Mouse (Mus musculus) heart, embryonic 11.5 days (tissue): ENCODE measurements around the gene Cacna2d3. TPM values are rescaled to one million over a fixed set of nuclear protein-coding genes. Genes with fewer than 3 reads are reported as not detected.

Experiments used
- ATAC-seq: fragments of 200-750 bp; cut with Nextera tagmentation; replicated peaks from 2 replicates; pipeline ENCODE4 v1.8.0; 2017; ENCODE audit warnings: moderate library complexity; ENCODE audit not compliant: insufficient number of reproducible peaks, low FRiP score, low TSS enrichment
- H3K27ac ChIP-seq: fragments of 300-500 bp; sonication (generic); 2 replicates; pipeline ENCODE4 v1.5.1; 2014; ENCODE audit warnings: mild to moderate bottlenecking, low read depth, low read length
- H3K27me3 ChIP-seq: fragments of 300-500 bp; sonication (generic); 2 replicates; pipeline ENCODE4 v1.6.1; 2014; ENCODE audit warnings: mild to moderate bottlenecking, low read length, mixed read lengths; ENCODE audit not compliant: control insufficient read depth, insufficient read depth
- H3K36me3 ChIP-seq: fragments of 300-500 bp; sonication (generic); 2 replicates; pipeline ENCODE4 v1.6.1; 2014; ENCODE audit warnings: mild to moderate bottlenecking, low read length, moderate library complexity, mixed read lengths; ENCODE audit not compliant: control insufficient read depth, insufficient read depth
- H3K4me1 ChIP-seq: fragments of 300-500 bp; sonication (generic); 2 replicates; pipeline ENCODE4 v1.6.1; 2014; ENCODE audit warnings: low read length; ENCODE audit not compliant: control insufficient read depth, insufficient read depth
- H3K4me2 ChIP-seq: fragments of 300-500 bp; sonication (generic); 2 replicates; pipeline ENCODE4 v1.6.1; 2014; ENCODE audit warnings: mild to moderate bottlenecking, moderate library complexity
- H3K4me3 ChIP-seq: fragments of 300-500 bp; sonication (generic); 2 replicates; pipeline ENCODE4 v1.5.1; 2014; ENCODE audit warnings: low read depth, low read length
- H3K9ac ChIP-seq: fragments of 300-500 bp; sonication (generic); 2 replicates; pipeline ENCODE4 v1.6.1; 2014; ENCODE audit warnings: mild to moderate bottlenecking, low read depth, low read length, moderate library complexity
- H3K9me3 ChIP-seq: fragments of 300-500 bp; sonication (generic); replicated peaks from 2 replicates; pipeline ENCODE4 v1.6.1; 2016; ENCODE audit warnings: low read length; ENCODE audit not compliant: control insufficient read depth
- WGBS: fragments of 180-500 bp; shearing (Covaris S2); extraction: QIAGEN DNeasy Blood & Tissue Kit; methylation state at CpG from one replicate; pipeline ENCODE4 v1.1.7; 2014; ENCODE audit not compliant: insufficient replicate concordance; 5-methylcytosine and 5-hydroxymethylcytosine counted together
- polyA plus RNA-seq: library from polyadenylated mRNA; unstranded; fragments of >200 nt; fragmentation: Nextera tagmentation; extraction: Ambion mirVana; gene quantifications from 2 replicates; pipeline ENCODE4 v1.2.1, GENCODE M21; 2014

Gene Cacna2d3
- polyA plus RNA-seq, 1 experiment from 2014 or later: 2.6 TPM

DNA sequence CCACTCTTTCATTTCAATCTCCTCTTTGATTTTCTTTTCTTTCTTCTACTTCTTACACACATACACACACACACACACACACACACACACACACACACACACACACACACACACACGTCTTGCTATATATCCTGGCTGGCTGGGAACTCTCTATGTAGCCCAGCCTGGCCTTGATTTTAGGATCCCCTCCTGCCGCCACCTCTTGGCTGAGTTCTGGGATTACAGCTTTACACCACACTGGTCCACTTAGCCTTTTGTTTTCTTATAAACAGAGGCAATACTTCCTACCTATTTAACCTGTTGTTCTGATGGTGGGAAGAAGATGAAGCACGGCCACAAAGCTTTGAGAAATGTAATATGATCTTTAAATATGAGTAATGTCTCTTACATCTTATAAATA is 741.2 kb downstream of the Cacna2d3 start:
- 40% methylated on average over 3 of the region's 3 CpGs for WGBS
- H3K9me3 ChIP-seq: no peaks in the 10 kb centered on the region
- ATAC-seq: no peak

DNA sequence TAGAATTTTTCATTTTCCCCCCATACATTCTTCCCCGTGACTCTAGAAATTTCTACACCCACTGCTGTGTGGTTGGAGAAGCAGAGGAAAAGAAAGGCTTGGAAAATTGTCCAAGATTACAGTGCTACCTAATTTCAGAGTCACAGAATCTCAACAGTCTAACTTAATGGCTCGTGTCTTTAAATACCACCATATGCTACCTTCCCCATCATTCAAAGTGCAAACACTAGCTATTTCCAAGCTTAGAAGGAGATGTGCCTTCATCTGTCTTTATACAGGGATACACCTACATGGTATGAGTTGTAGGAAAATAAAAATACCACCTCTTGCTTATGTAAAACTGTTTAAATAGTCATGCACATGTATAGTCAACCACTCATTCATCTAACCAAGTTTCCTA is 742.4 kb downstream of the Cacna2d3 start:
- 84% methylated on average over 2 of the region's 2 CpGs for WGBS
- ATAC-seq: no peak
- no peak overlapping the region for H3K9ac ChIP-seq

More for the DNA sequence above, 741.2 kb downstream of the Cacna2d3 start:
- Histone ChIP-seq H3K4me3 (no peak overlapping the region), H3K36me3 (no peaks in the 10 kb centered on the region), H3K27me3 (no peaks in the 10 kb centered on the region), H3K4me2 (no peak overlapping the region), H3K27ac (no peak overlapping the region), H3K4me1 (peaks cover 3% of the 10 kb centered on the region), H3K9ac (no peak overlapping the region)

DNA sequence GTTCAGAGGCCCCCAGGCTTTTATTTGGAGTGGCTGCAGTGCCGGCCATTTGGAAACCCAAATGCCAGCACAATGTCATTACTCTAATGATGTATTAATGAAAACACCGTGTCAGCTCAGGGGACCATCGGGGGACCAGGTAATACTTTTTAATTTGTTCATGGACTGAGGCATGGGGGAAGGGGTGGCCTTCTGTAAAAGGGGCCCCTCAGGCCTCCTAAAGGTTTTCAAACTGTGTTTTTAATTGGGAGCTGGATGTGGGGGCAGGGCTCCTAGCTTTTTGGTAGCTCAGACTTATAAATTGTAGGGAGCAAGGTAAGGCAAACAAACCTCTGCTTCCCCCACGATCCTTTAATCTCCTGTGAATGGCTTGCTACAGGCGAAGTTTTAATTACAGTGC is 749.0 kb downstream of the Cacna2d3 start:
- ATAC-seq: no peak
- H3K4me3 ChIP-seq: no peak overlapping the region
- H3K9me3 ChIP-seq: no peaks in the 10 kb centered on the region
- 52% methylated on average over 5 of the region's 5 CpGs for WGBS
- no peak overlapping the region for H3K27ac ChIP-seq
- H3K4me1 ChIP-seq: peaks cover 3% of the 10 kb centered on the region
- no peaks in the 10 kb centered on the region; the same call in 1 of the 2 replicates for H3K27me3 ChIP-seq
- no peak overlapping the region for H3K9ac ChIP-seq
- no peaks in the 10 kb centered on the region for H3K36me3 ChIP-seq
- no peak overlapping the region for H3K4me2 ChIP-seq

More for the DNA sequence above, 742.4 kb downstream of the Cacna2d3 start:
- Histone ChIP-seq H3K27me3 (no peaks in the 10 kb centered on the region), H3K4me3 (no peak overlapping the region), H3K4me2 (no peak overlapping the region), H3K36me3 (no peaks in the 10 kb centered on the region), H3K9me3 (no peaks in the 10 kb centered on the region), H3K4me1 (peaks cover 3% of the 10 kb centered on the region), H3K27ac (no peak overlapping the region)

DNA sequence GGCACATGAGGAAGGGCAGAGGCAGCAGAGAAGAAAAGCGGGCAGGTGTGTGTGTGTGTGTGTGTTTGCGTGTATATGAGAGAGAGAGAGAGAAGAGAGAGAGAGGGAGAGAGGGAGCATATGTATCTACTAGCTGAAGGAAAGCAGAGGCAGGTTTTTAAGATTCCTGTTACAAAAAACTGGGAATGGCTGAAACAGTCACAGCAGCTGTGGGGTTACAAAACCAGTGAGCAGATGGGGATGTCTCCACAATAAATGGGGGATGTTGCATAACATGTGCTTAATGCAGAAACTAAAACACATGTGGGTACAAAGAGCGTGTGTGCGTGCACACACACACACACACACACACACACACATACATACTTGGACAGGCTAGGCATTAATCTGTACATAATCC is 752.4 kb downstream of the Cacna2d3 start:
- Histone ChIP-seq H3K4me2 (no peak overlapping the region), H3K9ac (no peak overlapping the region), H3K4me1 (peaks cover 5% of the 10 kb centered on the region; the same call in 1 of the 2 replicates), H3K4me3 (no peak overlapping the region), H3K36me3 (no peaks in the 10 kb centered on the region), H3K27me3 (no peaks in the 10 kb centered on the region; the same call in 1 of the 2 replicates), H3K27ac (no peak overlapping the region), H3K9me3 (no peaks in the 10 kb centered on the region)
- no peak for ATAC-seq
- WGBS: 85% methylated on average over 4 of the region's 4 CpGs

DNA sequence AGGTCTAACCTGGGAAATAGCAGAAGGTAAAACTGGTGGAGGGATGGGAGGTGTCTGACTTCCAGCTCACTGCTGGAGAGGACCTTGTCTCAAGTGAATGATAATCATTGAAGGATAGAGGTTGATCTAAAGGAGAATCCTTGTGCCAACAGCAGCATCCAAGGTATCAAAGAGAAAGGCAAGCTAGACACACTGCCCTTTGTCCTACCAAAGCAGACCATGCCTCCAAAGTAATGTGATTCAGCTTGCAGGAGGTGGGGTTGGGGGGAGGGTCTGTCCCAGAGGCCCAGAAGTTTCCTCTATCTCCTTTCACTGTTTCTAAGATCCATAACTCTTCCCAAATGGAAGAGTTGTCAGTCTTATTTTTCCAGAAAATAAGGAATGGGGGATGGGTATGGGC is 754.8 kb downstream of the Cacna2d3 start:
- Histone ChIP-seq H3K27ac (no peak overlapping the region), H3K4me2 (no peak overlapping the region), H3K9me3 (no peaks in the 10 kb centered on the region), H3K4me1 (peaks cover 5% of the 10 kb centered on the region; the same call in 1 of the 2 replicates), H3K27me3 (no peaks in the 10 kb centered on the region), H3K36me3 (no peaks in the 10 kb centered on the region), H3K4me3 (no peak overlapping the region), H3K9ac (no peak overlapping the region)
- ATAC-seq: no peak

DNA sequence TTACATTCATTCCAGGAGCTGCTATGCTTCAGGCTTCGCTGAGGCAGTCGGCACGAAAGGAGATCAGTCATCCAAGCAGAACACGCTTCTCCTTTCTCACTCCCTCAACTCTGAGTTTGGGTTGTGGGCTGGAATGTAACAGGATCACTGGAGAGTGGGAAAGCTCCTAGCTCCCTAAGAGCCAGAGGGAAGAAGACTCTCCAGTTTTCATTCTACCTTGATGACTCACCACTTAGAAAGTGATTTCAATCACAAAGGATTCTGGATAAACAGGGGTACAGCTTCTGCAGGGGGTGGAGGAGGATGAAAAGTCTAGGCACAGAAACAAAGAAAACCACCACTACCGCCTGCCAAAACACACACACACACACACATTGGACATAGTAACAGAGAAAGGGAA is 760.3 kb downstream of the Cacna2d3 start:
- WGBS: 72% methylated on average over 5 of the region's 5 CpGs
- Histone ChIP-seq H3K4me3 (no peak overlapping the region), H3K27ac (no peak overlapping the region), H3K9ac (no peak overlapping the region), H3K27me3 (no peaks in the 10 kb centered on the region), H3K9me3 (no peaks in the 10 kb centered on the region), H3K4me1 (peaks cover 13% of the 10 kb centered on the region), H3K36me3 (no peaks in the 10 kb centered on the region), H3K4me2 (no peak overlapping the region)
- ATAC-seq: no peak

DNA sequence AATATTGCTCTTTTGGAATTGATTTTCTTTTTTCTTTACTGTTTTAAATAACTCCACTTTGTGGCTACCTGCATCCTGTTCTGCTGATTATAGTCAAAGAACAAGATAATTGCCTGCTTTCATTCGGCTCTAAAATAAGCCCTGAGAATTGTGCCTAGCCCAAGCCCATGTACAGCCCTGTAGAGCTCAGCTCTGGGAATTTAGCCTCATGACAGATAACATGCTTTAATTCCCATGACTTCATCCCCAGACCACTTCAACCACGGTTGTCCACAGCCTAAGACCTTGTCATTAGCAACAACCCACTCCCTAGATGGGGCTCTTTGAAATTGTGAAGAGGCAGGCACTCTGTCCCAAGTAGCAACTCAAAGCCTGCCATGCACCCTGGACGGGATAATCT is 762.6 kb downstream of the Cacna2d3 start:
- ATAC-seq: peak; percentile 76; the same call in 1 of the 2 replicates
- H3K9me3 ChIP-seq: no peaks in the 10 kb centered on the region
- no peaks in the 10 kb centered on the region for H3K27me3 ChIP-seq
- H3K4me1 ChIP-seq: peaks cover 11% of the 10 kb centered on the region
- H3K27ac ChIP-seq: peak overlapping the region; percentile 37; the same call in 1 of the 2 replicates
- H3K9ac ChIP-seq: no peak overlapping the region
- peak overlapping the region; percentile 7; the same call in 1 of the 2 replicates for H3K4me2 ChIP-seq
- no peak overlapping the region for H3K4me3 ChIP-seq
- WGBS: 26% methylated on average over 3 of the region's 3 CpGs
- H3K36me3 ChIP-seq: no peaks in the 10 kb centered on the region

DNA sequence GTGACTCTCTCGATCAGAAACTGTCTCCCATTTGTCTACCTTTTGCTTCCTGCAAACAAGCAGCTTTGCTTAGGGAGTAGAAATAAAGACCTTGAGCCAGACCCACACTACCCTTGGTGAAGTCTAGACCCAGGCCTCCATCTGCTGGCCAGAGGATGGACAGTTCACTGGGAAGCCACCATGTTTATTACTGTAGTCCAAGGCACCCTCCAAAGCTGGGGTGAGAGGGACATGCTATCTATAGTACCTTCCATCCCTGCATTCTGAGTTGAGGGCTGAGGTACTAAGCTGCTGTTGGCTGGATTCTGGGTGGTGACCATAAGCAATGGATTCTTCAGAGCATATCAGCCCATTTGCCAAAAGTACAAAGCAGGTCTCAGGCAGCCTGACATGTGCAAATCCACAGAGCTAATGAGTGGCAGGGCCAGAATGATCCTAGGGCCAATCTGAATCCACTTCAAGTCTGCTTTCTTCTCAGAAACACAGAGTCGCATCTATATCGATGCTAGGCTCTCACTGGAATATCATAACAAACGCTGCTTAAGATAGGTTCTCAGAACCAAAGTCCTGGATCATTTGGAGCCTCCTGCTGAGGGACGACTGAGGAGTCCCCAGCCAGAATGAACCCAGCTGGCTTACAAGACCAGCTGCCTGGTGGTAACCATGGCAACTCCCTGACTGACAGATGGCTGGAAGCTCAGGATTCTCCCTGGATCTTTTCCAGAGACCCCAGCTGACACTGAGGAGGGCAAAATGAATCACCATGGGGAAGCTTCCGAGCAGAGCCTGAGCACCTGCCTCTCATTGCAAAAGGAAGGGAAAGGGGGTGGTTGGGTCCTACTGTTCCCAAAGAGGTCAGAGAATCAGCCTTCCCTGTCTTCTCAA is 763.3 kb downstream of the Cacna2d3 start:
- 26% methylated on average over 6 of the region's 6 CpGs for WGBS
- no peaks in the 10 kb centered on the region for H3K36me3 ChIP-seq
- H3K4me1 ChIP-seq: peaks cover 14% of the 10 kb centered on the region
- peak overlapping the region; percentile 37; the same call in 1 of the 2 replicates for H3K27ac ChIP-seq
- H3K4me2 ChIP-seq: peak overlapping the region; percentile 7; the same call in 1 of the 2 replicates
- no peak overlapping the region for H3K9ac ChIP-seq
- H3K27me3 ChIP-seq: no peaks in the 10 kb centered on the region
- H3K4me3 ChIP-seq: no peak overlapping the region
- H3K9me3 ChIP-seq: no peaks in the 10 kb centered on the region
- no peak for ATAC-seq

DNA sequence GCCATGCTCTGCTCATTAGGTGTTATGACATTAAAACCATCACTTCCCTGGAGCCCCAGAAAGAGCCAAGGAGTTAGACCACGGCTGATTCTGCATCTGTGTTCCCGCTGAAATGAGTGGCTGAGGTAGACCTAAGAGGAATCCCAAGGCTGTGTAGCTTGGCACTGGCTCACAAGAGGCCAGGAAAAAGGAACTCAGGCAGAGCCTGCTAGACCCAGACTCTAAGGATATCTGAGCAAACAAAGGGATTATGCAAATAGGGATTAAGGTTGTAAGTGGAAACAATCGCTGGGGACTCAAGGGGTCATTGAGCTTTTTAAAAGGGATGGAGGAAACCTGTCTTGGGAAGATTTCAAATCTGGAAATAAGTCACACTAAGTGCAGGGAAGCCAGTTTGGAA is 766.5 kb downstream of the Cacna2d3 start:
- no peak overlapping the region for H3K9ac ChIP-seq
- H3K9me3 ChIP-seq: no peaks in the 10 kb centered on the region
- no peak overlapping the region for H3K27ac ChIP-seq
- 12% methylated on average over 3 of the region's 3 CpGs for WGBS
- ATAC-seq: no peak
- H3K36me3 ChIP-seq: no peaks in the 10 kb centered on the region
- H3K4me3 ChIP-seq: no peak overlapping the region
- H3K4me2 ChIP-seq: no peak overlapping the region
- no peaks in the 10 kb centered on the region for H3K27me3 ChIP-seq
- H3K4me1 ChIP-seq: peaks cover 16% of the 10 kb centered on the region
